Mouse (Mus musculus) heart, postnatal 0 days (tissue): ENCODE data around the gene Clic1. TPM values are rescaled to one million over a fixed set of nuclear protein-coding genes. Genes with fewer than 3 reads are reported as not detected.

Experiments
- ATAC-seq: fragments of 200-750 bp; cut with Nextera tagmentation; 2 replicates; pipeline ENCODE4 v1.8.0; 2017; ENCODE audit warnings: low read depth, moderate number of reproducible peaks, moderate library complexity; ENCODE audit not compliant: insufficient read depth
- DNase-seq: peaks from one replicate; pipeline ENCODE4 v3.0.0-alpha.2; 2016; ENCODE audit warnings: low spot score
- H3K27ac ChIP-seq: fragments of 300-500 bp; sonication (generic); 2 replicates; pipeline ENCODE4 v1.5.1; 2014; ENCODE audit warnings: low read depth, mild to moderate bottlenecking
- H3K27me3 ChIP-seq: fragments of 300-500 bp; sonication (generic); 2 replicates; pipeline ENCODE4 v1.6.1; 2014; ENCODE audit warnings: low read length, mixed read lengths; ENCODE audit not compliant: control insufficient read depth, insufficient read depth
- H3K36me3 ChIP-seq: fragments of 300-500 bp; sonication (generic); replicated peaks from 2 replicates; pipeline ENCODE4 v1.6.1; 2014; ENCODE audit warnings: low read length, mixed read lengths; ENCODE audit not compliant: control insufficient read depth, insufficient read depth
- H3K4me1 ChIP-seq: fragments of 300-500 bp; sonication (generic); 2 replicates; pipeline ENCODE4 v1.6.1; 2014; ENCODE audit warnings: antibody characterized with exemption; ENCODE audit not compliant: control insufficient read depth, insufficient read depth
- H3K4me2 ChIP-seq: fragments of 300-500 bp; sonication (generic); 2 replicates; pipeline ENCODE4 v1.6.1; 2014; ENCODE audit warnings: low read depth, mild to moderate bottlenecking, low read length, moderate library complexity
- H3K4me3 ChIP-seq: fragments of 300-500 bp; sonication (generic); 2 replicates; pipeline ENCODE4 v1.5.1; 2014; ENCODE audit warnings: low read depth, low read length
- H3K9ac ChIP-seq: fragments of 300-500 bp; sonication (generic); replicated peaks from 2 replicates; pipeline ENCODE4 v1.6.1; 2014; ENCODE audit warnings: low read depth, low read length, mixed read lengths
- H3K9me3 ChIP-seq: fragments of 300-500 bp; sonication (generic); replicated peaks from 2 replicates; pipeline ENCODE4 v1.6.1; 2016; ENCODE audit warnings: low read length; ENCODE audit not compliant: control insufficient read depth
- CTCF ChIP-seq: IDR thresholded peaks from 2 replicates; pipeline ENCODE4 v1.5.1; 2016; ENCODE audit warnings: antibody characterized with exemption, control low read depth, low read depth
- EP300 ChIP-seq: IDR thresholded peaks from 2 replicates; pipeline ENCODE4 v1.6.1; 2016; ENCODE audit warnings: antibody characterized with exemption, low read depth
- WGBS: fragments of 180-500 bp; shearing (Covaris S2); extraction: QIAGEN DNeasy Blood & Tissue Kit; methylation state at CpG from one replicate; pipeline ENCODE4 v1.1.7; 2014; 5-methylcytosine and 5-hydroxymethylcytosine counted together
- polyA plus RNA-seq: library from polyadenylated mRNA; unstranded; fragments of >200 nt; fragmentation: Nextera tagmentation; extraction: Ambion mirVana; gene quantifications from 2 replicates; pipeline ENCODE4 v1.2.1, GENCODE M21; 2015
- total RNA-seq: library from RNA; depleted of rRNA; stranded (reverse); fragments of >200 nt; gene quantifications from 2 replicates; pipeline ENCODE4 v1.2.3, GENCODE M21; 2014; ENCODE audit warnings: low replicate concordance

Gene Clic1
- total and polyA plus RNA-seq, 2 experiments from 2014 or later = 194 to 205 TPM

DNA sequence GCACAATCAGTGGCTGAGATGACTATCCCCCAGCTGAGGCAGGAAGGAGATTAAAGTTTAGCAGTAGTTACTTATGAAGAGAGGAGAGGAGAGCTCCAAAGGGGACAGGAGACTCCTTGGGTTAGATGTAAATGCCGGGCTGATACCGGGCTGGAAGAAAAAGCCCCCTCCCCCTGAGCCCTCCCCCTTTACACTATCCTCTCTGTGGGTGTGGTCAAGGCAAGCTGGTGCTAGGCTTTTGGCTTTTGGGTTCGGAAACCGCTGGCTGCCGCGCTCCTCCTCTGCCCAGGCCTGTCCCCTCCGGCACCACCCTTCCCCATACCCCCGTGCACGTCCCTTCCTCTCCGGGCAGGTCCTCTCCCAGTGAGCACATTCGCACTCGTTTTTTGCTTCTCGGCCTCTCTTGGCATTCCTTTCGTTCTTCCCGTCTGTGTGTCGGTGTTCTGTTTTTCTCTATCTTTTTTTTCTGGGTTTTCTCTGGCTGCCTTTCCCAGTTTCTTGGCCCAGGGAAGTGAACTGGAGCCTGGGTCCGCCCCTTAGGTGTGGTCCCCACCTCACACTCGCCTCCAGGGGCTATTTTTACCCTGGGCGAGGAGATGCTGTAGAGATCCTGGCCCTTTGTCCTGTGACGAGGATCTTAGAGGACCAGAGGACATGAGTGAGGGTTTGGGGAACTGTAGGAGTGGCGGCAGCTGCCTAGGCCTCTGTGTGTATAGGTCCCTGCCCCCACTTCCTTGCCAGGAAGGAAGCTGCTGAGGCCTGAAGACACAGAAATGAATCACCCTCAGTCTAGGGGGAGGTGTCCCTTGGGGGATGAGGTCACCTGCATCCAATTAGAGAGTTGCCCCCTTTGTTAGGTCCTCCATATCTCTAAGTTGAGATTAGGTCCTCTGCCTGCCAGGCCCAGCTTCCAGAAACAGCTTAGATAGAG, 1.7 kb downstream of the Clic1 start:
- Histone ChIP-seq H3K4me1 (peaks cover 16% of the 10 kb centered on the region), H3K36me3 (peaks cover 40% of the 10 kb centered on the region), H3K4me3 (peak overlapping the region; percentile 80), H3K9me3 (no peaks in the 10 kb centered on the region), H3K4me2 (peak overlapping the region; percentile 92), H3K9ac (peak overlapping the region; percentile 90), H3K27ac (peak overlapping the region; percentile 98), H3K27me3 (no peaks in the 10 kb centered on the region)
- no peak for TF ChIP-seq CTCF
- TF ChIP-seq EP300 = peak; percentile 84
- WGBS = under 1% methylated on average over 21 of the region's 21 CpGs
- DNase-seq (peak; percentile 93), ATAC-seq (peak; percentile 71)

DNA sequence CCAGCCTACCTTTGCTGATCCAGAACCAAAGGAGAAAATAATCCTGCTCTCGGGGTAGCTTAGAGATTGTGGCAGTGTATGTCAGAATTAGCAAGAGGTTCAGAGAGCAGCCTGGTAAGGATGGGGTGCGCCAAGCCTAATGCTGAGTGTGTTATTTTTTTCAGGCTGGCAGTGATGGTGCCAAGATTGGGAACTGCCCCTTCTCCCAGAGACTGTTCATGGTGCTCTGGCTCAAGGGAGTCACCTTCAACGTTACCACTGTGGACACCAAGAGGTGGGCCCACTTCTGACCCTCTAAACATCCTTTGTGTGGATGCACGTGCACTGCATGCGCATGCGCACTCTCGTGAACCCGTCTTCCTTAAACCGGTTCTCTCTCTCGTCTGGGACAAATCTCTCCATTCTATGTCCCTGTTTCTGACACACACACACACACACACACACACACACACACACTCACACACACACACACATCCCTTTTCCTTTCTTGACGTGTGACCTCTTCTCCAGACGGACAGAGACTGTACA, 2.6 kb downstream of the Clic1 start:
- H3K27ac ChIP-seq = peak overlapping the region; percentile 98
- H3K9ac ChIP-seq = peak overlapping the region; percentile 31; the same call in 1 of the 2 replicates
- H3K4me1 ChIP-seq = peaks cover 16% of the 10 kb centered on the region
- TF ChIP-seq EP300 (no peak), CTCF (no peak)
- no peaks in the 10 kb centered on the region for H3K27me3 ChIP-seq
- H3K9me3 ChIP-seq = no peaks in the 10 kb centered on the region
- peak overlapping the region; percentile 92 for H3K4me2 ChIP-seq
- peaks cover 48% of the 10 kb centered on the region for H3K36me3 ChIP-seq
- DNase-seq (no peak), ATAC-seq (no peak)
- 63% methylated on average over 12 of the region's 12 CpGs for WGBS
- peak overlapping the region; percentile 80 for H3K4me3 ChIP-seq

DNA sequence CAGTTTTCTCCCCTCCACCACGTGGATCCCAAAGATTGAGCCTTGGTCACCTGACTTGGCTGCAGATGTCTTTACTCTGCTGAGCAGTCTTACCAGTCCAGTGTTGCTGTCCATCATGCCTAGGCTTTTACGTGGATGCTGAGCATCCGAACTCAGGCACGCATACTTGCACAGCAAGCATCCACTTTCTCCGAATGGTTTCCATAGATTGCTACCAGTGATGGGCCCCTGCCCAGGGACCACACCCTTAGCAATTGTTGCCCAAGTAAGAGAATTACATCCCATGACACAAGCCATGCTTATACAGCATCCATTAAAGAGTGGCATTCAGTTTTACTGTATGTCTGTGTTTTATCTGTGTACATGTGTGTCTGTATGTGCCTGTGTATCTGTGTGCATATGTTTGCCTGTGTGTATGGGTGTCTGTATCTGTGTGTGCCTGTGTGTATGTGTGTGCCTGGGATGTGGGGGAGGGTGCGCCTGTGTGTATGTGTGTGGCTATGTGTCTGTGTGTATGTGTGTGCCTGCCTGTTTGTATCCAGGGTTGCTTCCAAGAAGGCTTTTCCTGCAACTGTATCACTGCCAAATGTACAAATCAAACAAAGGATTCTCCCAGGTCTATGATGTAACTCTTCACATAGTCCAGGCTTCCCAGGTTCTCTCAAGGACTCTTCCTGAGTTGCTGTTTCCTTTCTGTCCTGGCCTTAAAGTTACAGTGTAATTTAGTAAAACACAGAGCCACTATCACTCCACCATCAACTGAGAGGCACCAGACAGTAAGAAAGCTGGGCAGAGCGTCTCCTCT, 6.1 kb downstream of the Clic1 start:
- H3K9ac ChIP-seq = no peak overlapping the region
- H3K4me1 ChIP-seq = 0 out of 2 replicates have a peak, but pooled peaks cover 7% of the 10 kb centered on the region
- peaks cover 64% of the 10 kb centered on the region for H3K36me3 ChIP-seq

DNA sequence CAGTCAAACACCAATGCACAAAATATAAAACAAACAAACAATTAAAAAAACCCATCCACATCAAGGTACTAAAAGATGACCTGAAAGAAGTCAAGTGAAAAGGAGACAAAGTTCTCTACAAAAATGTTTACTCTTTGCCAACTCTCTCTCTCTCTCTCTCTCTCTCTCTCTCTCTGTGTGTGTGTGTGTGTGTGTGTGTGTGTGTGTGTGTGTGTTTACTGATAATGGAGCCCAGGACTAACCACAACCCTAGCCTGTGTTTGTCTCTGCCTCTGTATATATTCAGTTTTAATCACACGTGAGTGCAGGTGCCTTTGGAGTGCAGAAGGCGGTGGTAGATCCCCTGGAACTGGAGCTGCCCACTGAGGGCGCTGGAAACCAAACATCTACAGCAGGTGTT, 7.3 kb downstream of the Clic1 start:
- Histone ChIP-seq H3K9me3 (no peaks in the 10 kb centered on the region), H3K4me2 (no peak overlapping the region), H3K4me3 (no peak overlapping the region), H3K27ac (no peak overlapping the region), H3K36me3 (peaks cover 74% of the 10 kb centered on the region), H3K27me3 (no peaks in the 10 kb centered on the region), H3K4me1 (0 out of 2 replicates have a peak, but pooled peaks cover 7% of the 10 kb centered on the region), H3K9ac (no peak overlapping the region)
- no peak for DNase-seq
- TF ChIP-seq EP300 (no peak), CTCF (no peak)
- WGBS = 75% methylated on average over 3 of the region's 3 CpGs
- no peak for ATAC-seq

More for the DNA sequence above, 6.1 kb downstream of the Clic1 start:
- Histone ChIP-seq H3K4me2 (no peak overlapping the region), H3K27ac (peak overlapping the region; percentile 32; the same call in 1 of the 2 replicates), H3K4me3 (no peak overlapping the region), H3K27me3 (no peaks in the 10 kb centered on the region), H3K9me3 (no peaks in the 10 kb centered on the region)
- DNase-seq (no peak), ATAC-seq (no peak)
- TF ChIP-seq CTCF (no peak), EP300 (no peak)
- WGBS = 73% methylated on average over 7 of the region's 7 CpGs

GRCm38 (mm10) chr17:35058316-35058715, 8.6 kb downstream of the Clic1 start:
- TF ChIP-seq CTCF = no peak
- no peak for TF ChIP-seq EP300
- H3K4me1 ChIP-seq = 0 out of 2 replicates have a peak, but pooled peaks cover 4% of the 10 kb centered on the region
- WGBS = 44% methylated on average over 9 of the region's 9 CpGs
- peak overlapping the region; percentile 87 for H3K27ac ChIP-seq
- peak overlapping the region; percentile 75; the same call in 1 of the 2 replicates for H3K4me2 ChIP-seq
- H3K4me3 ChIP-seq = no peak overlapping the region
- H3K9me3 ChIP-seq = no peaks in the 10 kb centered on the region
- no peak for ATAC-seq
- peaks cover 72% of the 10 kb centered on the region for H3K36me3 ChIP-seq
- H3K27me3 ChIP-seq = no peaks in the 10 kb centered on the region
- no peak overlapping the region for H3K9ac ChIP-seq
- no peak for DNase-seq
